8 mouse cellular contexts compared by ENCODE assay signal in the genomic region with DNA sequence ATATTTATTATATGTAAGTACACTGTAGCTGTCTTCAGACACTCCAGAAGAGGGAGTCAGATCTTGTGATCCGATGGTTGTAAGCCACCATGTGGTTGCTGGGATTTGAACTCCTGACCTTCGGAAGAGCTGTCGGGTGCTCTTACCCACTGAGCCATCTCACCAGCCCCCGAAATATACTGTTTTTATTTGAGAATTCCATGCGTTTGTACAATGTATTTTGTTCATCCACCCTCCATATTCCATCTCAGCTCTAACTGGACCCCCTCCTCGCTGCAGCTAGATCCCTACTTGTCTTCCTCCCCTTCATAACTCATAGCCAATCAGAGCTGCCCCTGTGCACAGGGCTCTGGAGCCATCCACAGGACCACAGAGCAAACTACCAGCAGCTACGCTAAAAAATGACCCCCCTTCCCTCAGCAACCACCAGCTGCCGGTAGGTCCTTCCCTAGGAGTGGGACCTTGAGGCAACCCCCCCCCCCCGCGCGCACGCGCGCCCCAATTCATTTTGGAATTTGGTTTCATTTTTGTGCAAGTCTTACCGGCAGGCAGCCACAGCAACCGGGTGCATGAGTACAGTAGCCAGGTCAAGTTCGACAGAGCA. TPM values are rescaled to one million over a fixed set of nuclear protein-coding genes. Genes with fewer than 3 reads are reported as not detected.
DNase-seq lines count a peak whose midpoint lies in the region; ATAC-seq and TF ChIP-seq lines count a peak whose summit lies in the region.

No protein-coding gene starts in this region.

- H3K4me1 ChIP-seq in intestine, embryonic 15.5 days (replicated peaks), result 0 out of 2 replicates have a peak, but pooled peaks cover 3% of the 10 kb centered on the region
- no peaks in the 10 kb centered on the region for H3K4me1 ChIP-seq in lung, adult 2 months (ENCODE audit: control insufficient read depth, insufficient read depth, low read length)

- no peaks in the 10 kb centered on the region for H3K27me3 ChIP-seq in intestine, embryonic 15.5 days (replicated peaks)

- H3K9ac ChIP-seq in intestine, embryonic 15.5 days, result peak overlapping the region; percentile 37; the same call in 1 of the 2 replicates

- TF ChIP-seq POLR2A in brain, embryonic 14.5 days (IDR thresholded peaks at IDR 0.05; ENCODE audit: borderline replicate concordance, extremely low read depth, insufficient read depth, insufficient read length, poor library complexity, severe bottlenecking), result no peak
- no peak for TF ChIP-seq POLR2A in lung, adult 2 months (IDR thresholded peaks at IDR 0.05; ENCODE audit: borderline replicate concordance, extremely low read depth, low read depth, low read length)

- WGBS in intestine, embryonic 15.5 days, result 16% methylated on average over 17 of the region's 17 CpGs
- 15% methylated on average over 17 of the region's 17 CpGs for WGBS in lung, adult 2 months

- TF ChIP-seq CTCF in brain, embryonic 14.5 days (IDR thresholded peaks at IDR 0.05; ENCODE audit: borderline replicate concordance, extremely low read depth, insufficient read depth, insufficient read length), result no peak
- TF ChIP-seq CTCF in lung, adult 2 months (IDR thresholded peaks at IDR 0.05; ENCODE audit: insufficient read depth, low read length), result no peak

- peak overlapping the region; percentile 49 for H3K4me3 ChIP-seq in intestine, embryonic 15.5 days (replicated peaks)
- H3K4me3 ChIP-seq in lung, adult 2 months (replicated peaks; ENCODE audit: extremely low read depth, low read depth, low read length), result peak overlapping the region; percentile 74

- ATAC-seq in intestine, embryonic 15.5 days, result peak; percentile 74

- DNase-seq in cerebellum, postnatal 10 days, result peak; percentile 38 to 41
- DNase-seq in cerebellum, postnatal 4 days (ENCODE audit: low spot score in 2 of 2), result no peak
- DNase-seq in brain, embryonic 14.5 days (ENCODE audit: low read depth), result peak; percentile 60
- peak; percentile 33 for DNase-seq in gastrocnemius, postnatal 25 days
- DNase-seq in lung, adult 2 months, result peak; percentile 32
- peak; percentile 43 for DNase-seq in ovary, adult 18-20 months (ENCODE audit: low spot score)
- no peak for DNase-seq in layer of hippocampus, adult 9-11 months

- peak overlapping the region; percentile 66 for H3K4me2 ChIP-seq in intestine, embryonic 15.5 days (replicated peaks)

- no peaks in the 10 kb centered on the region for H3K36me3 ChIP-seq in intestine, embryonic 15.5 days

- H3K9me3 ChIP-seq in intestine, embryonic 15.5 days, result no peaks in the 10 kb centered on the region

- H3K27ac ChIP-seq in intestine, embryonic 15.5 days, result peak overlapping the region; percentile 81; the same call in 1 of the 2 replicates

RNA-seq across cellular contexts. Expression of a gene that starts 38.7 kb away (rescaled TPM):
- 18.7 and 24.5 TPM in 2 replicates for polyA plus RNA-seq in brain, embryonic 14.5 days (2012; rRNA removed)
- 10 to 100 TPM; 11.4 to 11.8 TPM for total RNA-seq in gastrocnemius, postnatal 25 days (2021)
- 17.5 and 21.3 TPM in 2 replicates for polyA plus RNA-seq in intestine, embryonic 15.5 days (2015; fragmentation: Nextera tagmentation; extraction: Ambion mirVana)
- polyA plus RNA-seq in lung, adult 2 months (2012; rRNA removed), result 6.9 and 11.1 TPM in 2 replicates

Comparison
In these comparisons a context has a peak if more than half of its experiments do, and no peak if none do; other contexts are left out.
1. DNase-seq: peak in cerebellum, postnatal 10 days (2 of 2), brain, embryonic 14.5 days (single experiment), gastrocnemius, postnatal 25 days (single experiment), lung, adult 2 months (single experiment) and ovary, adult 18-20 months (single experiment); none in cerebellum, postnatal 4 days (0 of 2) and layer of hippocampus, adult 9-11 months (single experiment).